Mouse (Mus musculus): ENCODE results near the gene Erich6b. TPM values are rescaled to one million over a fixed set of nuclear protein-coding genes. Genes with fewer than 3 reads are reported as not detected.
A peak's percentile ranks its signal among the peaks of the same experiment; 100 is the strongest.

Gene Erich6b
- polyA plus RNA-seq (2014; fragmentation: Nextera tagmentation; extraction: Ambion mirVana): not detected in 2 replicates

DNA sequence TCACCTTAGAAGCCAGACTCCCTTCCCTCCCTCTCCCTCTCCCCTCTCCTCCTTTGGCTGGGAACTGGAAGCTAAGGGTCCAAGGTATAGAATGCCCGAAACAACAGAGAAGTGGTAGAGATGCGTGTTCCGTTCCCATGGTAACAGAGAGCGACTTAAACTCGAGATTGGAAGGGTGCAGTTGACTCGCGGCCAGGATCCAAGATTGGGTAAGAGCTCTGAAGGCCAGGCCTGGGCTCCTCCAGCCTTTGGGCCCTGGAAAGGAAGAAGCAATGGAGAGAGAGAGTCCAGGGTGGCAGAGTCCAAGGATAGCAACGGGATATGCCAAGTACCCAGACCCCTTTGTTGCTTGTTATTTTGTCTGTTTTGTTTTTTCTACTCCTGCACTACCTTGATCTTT lies at the start of gene Erich6b:
Gene Erich6b (plus strand): TSS at position 180 of the 400 bp plus-strand sequence.
- no peak within 1 kb of the TSS for H3K4me3 ChIP-seq (ENCODE audit: low read depth, low read length)
- H3K4me1 ChIP-seq (ENCODE audit: control insufficient read depth, insufficient read depth, low read length): peaks cover 3% of the 10 kb centered on the region; the same call in 1 of the 2 replicates
- H3K4me2 ChIP-seq (ENCODE audit: low read length): no peak within 1 kb of the TSS
- DNase-seq (ENCODE audit: low spot score): peak; percentile 29
- H3K27ac ChIP-seq (ENCODE audit: low read depth, low read length): no peak within 1 kb of the TSS
- H3K36me3 ChIP-seq (ENCODE audit: control insufficient read depth, insufficient read depth, low read length): no peaks in the 10 kb centered on the region
- WGBS: 73% methylated on average over 8 of the region's 8 CpGs
- no peaks in the 10 kb centered on the region for H3K27me3 ChIP-seq (replicated peaks; ENCODE audit: control insufficient read depth, insufficient read depth, low read length)
- no peak within 1 kb of the TSS for H3K9ac ChIP-seq (ENCODE audit: low read length)
- no peaks in the 10 kb centered on the region for H3K9me3 ChIP-seq (replicated peaks; ENCODE audit: control insufficient read depth, low read length)
- no peak for ATAC-seq

DNA sequence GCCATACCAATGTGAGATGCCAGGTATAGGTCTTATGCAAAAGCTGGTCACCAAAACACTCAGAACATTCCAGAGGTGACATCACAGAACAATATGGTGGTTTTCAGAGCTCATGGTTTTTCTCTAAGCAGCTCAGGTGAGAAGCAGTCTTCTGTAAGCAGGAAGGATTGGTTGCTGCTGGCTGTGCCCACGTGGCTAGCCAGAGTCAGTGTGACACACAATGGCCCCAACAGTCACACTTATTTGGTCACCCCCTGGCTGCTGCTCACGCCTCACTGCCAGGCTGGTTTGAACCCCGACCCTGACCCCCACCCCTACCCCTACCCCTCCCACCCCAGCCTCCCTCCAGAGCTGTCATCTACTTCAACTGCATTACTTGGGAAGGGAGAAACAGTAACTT lies 49.1 kb upstream of the Erich6b start, which contains the start of gene Spert:
Gene Spert (minus strand): TSS at position 139 of the 400 bp plus-strand sequence.
- Histone ChIP-seq H3K9me3 (replicated peaks; ENCODE audit: control insufficient read depth, low read length) (no peaks in the 10 kb centered on the region), H3K27me3 (replicated peaks; ENCODE audit: control insufficient read depth, insufficient read depth, low read length) (no peaks in the 10 kb centered on the region), H3K27ac (ENCODE audit: low read depth, low read length) (no peak within 1 kb of the TSS), H3K4me3 (ENCODE audit: low read depth, low read length) (no peak within 1 kb of the TSS), H3K4me1 (ENCODE audit: control insufficient read depth, insufficient read depth, low read length) (no peaks in the 10 kb centered on the region), H3K4me2 (ENCODE audit: low read length) (no peak within 1 kb of the TSS), H3K36me3 (ENCODE audit: control insufficient read depth, insufficient read depth, low read length) (no peaks in the 10 kb centered on the region), H3K9ac (ENCODE audit: low read length) (no peak within 1 kb of the TSS)
- WGBS: 69% methylated on average over 3 of the region's 3 CpGs
- ATAC-seq: no peak
- DNase-seq (ENCODE audit: low spot score): no peak

DNA sequence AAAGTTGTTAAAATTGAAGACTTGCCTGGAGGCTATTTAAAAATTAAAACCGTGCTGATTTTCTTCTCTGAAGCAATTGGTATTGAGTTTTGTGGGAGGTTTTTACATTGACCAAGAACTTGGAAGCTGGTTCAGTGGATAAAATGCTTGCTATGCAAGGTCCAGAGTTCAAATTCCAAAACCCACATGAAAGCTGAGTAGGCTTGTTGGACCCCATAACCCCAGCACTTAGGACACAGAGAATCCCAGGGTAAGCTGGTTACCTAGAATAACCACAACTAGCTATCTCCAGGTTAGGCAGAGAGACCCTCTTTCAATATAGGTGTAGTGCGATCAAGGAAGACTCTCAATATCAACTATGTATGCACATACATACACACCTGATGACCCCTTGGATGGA lies 32.9 kb upstream of the Erich6b start:
- no peaks in the 10 kb centered on the region for H3K36me3 ChIP-seq (ENCODE audit: control insufficient read depth, insufficient read depth, low read length)
- no peak for DNase-seq (ENCODE audit: low spot score)
- H3K9ac ChIP-seq (ENCODE audit: low read length): no peak overlapping the region
- no peaks in the 10 kb centered on the region for H3K4me1 ChIP-seq (ENCODE audit: control insufficient read depth, insufficient read depth, low read length)
- H3K9me3 ChIP-seq (replicated peaks; ENCODE audit: control insufficient read depth, low read length): no peaks in the 10 kb centered on the region
- H3K4me2 ChIP-seq (ENCODE audit: low read length): no peak overlapping the region
- H3K4me3 ChIP-seq (ENCODE audit: low read depth, low read length): no peak overlapping the region
- no peak overlapping the region for H3K27ac ChIP-seq (ENCODE audit: low read depth, low read length)
- ATAC-seq: no peak
- WGBS: 94% methylated on average over 2 of the region's 2 CpGs
- no peaks in the 10 kb centered on the region for H3K27me3 ChIP-seq (replicated peaks; ENCODE audit: control insufficient read depth, insufficient read depth, low read length)

DNA sequence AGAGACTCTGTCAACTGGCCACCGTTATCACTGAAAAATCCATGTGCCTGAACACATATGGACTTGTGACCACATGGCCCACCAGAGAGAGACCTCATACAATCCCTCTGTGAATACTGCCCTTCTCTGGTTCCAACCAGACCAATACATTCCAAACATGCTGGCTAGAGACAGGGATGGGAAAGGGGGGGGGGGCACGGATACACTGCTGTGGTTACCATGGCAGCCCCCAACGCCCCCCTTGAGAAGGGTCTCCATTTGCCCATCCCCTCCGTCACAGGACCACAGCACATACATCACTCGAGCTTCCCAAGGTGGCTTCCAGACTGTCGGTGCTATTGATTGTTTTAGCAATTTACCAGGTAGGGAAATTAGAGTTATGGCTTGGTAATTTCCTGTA lies 25.7 kb upstream of the Erich6b start:
- WGBS: 83% methylated on average over 6 of the region's 6 CpGs
- Histone ChIP-seq H3K4me3 (ENCODE audit: low read depth, low read length) (no peak overlapping the region), H3K4me2 (ENCODE audit: low read length) (no peak overlapping the region), H3K27ac (ENCODE audit: low read depth, low read length) (no peak overlapping the region), H3K36me3 (ENCODE audit: control insufficient read depth, insufficient read depth, low read length) (no peaks in the 10 kb centered on the region), H3K9ac (ENCODE audit: low read length) (no peak overlapping the region), H3K27me3 (replicated peaks; ENCODE audit: control insufficient read depth, insufficient read depth, low read length) (no peaks in the 10 kb centered on the region), H3K4me1 (ENCODE audit: control insufficient read depth, insufficient read depth, low read length) (peaks cover 5% of the 10 kb centered on the region; the same call in 1 of the 2 replicates), H3K9me3 (replicated peaks; ENCODE audit: control insufficient read depth, low read length) (no peaks in the 10 kb centered on the region)
- DNase-seq (ENCODE audit: low spot score): no peak
- no peak for ATAC-seq

DNA sequence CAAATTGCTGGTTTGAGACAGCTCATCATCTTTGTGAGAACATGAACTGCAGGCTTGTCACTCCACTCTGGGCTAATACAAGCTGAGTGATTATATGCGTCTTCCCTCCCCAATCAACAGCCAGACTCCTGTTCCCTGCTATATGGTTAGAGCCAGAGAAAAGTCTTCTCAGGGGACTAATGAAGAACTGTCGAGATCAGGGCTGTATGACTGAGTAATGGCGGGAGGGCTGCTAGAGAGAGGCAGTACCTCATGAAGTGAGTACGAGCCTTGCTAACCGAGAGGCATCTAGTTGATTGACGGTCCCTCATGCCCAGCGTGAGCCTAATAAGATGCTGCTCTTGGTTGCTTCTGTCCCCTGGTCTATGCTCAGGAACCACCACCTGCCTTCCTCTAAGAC lies 19.1 kb upstream of the Erich6b start:
- H3K36me3 ChIP-seq (ENCODE audit: control insufficient read depth, insufficient read depth, low read length): no peaks in the 10 kb centered on the region
- DNase-seq (ENCODE audit: low spot score) (peak; percentile 37), ATAC-seq (peak; percentile 32; the same call in 1 of the 2 replicates)
- H3K9me3 ChIP-seq (replicated peaks; ENCODE audit: control insufficient read depth, low read length): no peaks in the 10 kb centered on the region
- no peak overlapping the region for H3K4me2 ChIP-seq (ENCODE audit: low read length)
- no peak overlapping the region for H3K4me3 ChIP-seq (ENCODE audit: low read depth, low read length)
- no peak overlapping the region for H3K27ac ChIP-seq (ENCODE audit: low read depth, low read length)
- no peaks in the 10 kb centered on the region for H3K27me3 ChIP-seq (replicated peaks; ENCODE audit: control insufficient read depth, insufficient read depth, low read length)
- H3K9ac ChIP-seq (ENCODE audit: low read length): no peak overlapping the region
- H3K4me1 ChIP-seq (ENCODE audit: control insufficient read depth, insufficient read depth, low read length): peaks cover 5% of the 10 kb centered on the region; the same call in 1 of the 2 replicates
- WGBS: 70% methylated on average over 7 of the region's 7 CpGs

DNA sequence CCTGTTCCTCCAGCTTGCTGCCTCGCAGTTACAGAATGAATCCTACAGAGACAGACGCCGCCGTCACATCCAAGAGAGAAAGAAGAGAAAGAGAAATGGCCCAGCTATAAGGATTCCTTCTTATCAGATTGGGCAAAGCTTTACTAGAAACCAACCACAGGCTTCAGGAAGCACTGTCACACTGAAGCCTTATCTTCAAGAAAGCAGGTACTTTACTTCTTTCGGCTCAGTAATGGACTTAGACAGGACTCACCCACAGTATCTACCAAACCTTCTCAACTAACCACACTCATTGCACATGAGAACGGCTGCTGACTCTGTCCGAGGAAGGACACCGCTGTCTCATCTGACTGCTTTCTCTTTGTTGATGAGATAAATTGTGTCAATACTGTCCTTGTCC lies 13.2 kb upstream of the Erich6b start:
- ATAC-seq (no peak), DNase-seq (ENCODE audit: low spot score) (no peak)
- no peak overlapping the region for H3K9ac ChIP-seq (ENCODE audit: low read length)
- no peaks in the 10 kb centered on the region for H3K9me3 ChIP-seq (replicated peaks; ENCODE audit: control insufficient read depth, low read length)
- H3K4me1 ChIP-seq (ENCODE audit: control insufficient read depth, insufficient read depth, low read length): no peaks in the 10 kb centered on the region
- H3K4me3 ChIP-seq (ENCODE audit: low read depth, low read length): no peak overlapping the region
- H3K27me3 ChIP-seq (replicated peaks; ENCODE audit: control insufficient read depth, insufficient read depth, low read length): no peaks in the 10 kb centered on the region
- no peak overlapping the region for H3K4me2 ChIP-seq (ENCODE audit: low read length)
- 92% methylated on average over 8 of the region's 8 CpGs for WGBS
- no peaks in the 10 kb centered on the region for H3K36me3 ChIP-seq (ENCODE audit: control insufficient read depth, insufficient read depth, low read length)
- no peak overlapping the region for H3K27ac ChIP-seq (ENCODE audit: low read depth, low read length)

DNA sequence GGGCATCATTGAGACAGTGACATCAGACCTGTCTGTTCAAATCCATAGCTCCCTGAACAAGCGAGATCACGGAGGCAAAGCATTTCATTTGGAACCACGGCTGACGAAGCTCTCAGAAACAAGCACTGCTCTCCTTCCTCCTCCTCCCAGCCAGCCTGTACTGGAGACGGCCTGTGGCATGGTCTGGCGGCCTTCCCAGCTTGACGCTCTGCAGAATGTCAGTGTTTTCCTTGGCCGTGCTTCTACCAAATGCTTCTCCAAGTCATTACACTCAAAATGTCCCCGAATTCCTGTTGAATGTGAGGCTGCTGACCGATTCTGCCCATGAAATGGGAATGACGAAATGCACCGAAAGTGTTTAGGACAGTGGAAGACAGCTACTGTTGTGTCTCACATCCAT lies 6.7 kb upstream of the Erich6b start:
- Histone ChIP-seq H3K36me3 (ENCODE audit: control insufficient read depth, insufficient read depth, low read length) (no peaks in the 10 kb centered on the region), H3K9ac (ENCODE audit: low read length) (no peak overlapping the region), H3K4me3 (ENCODE audit: low read depth, low read length) (no peak overlapping the region), H3K4me2 (ENCODE audit: low read length) (no peak overlapping the region), H3K27me3 (replicated peaks; ENCODE audit: control insufficient read depth, insufficient read depth, low read length) (no peaks in the 10 kb centered on the region), H3K9me3 (replicated peaks; ENCODE audit: control insufficient read depth, low read length) (no peaks in the 10 kb centered on the region), H3K4me1 (ENCODE audit: control insufficient read depth, insufficient read depth, low read length) (peaks cover 13% of the 10 kb centered on the region; the same call in 1 of the 2 replicates), H3K27ac (ENCODE audit: low read depth, low read length) (no peak overlapping the region; the same call in 1 of the 2 replicates)
- 63% methylated on average over 12 of the region's 12 CpGs for WGBS
- ATAC-seq (peak; percentile 57; the same call in 1 of the 2 replicates), DNase-seq (ENCODE audit: low spot score) (peak; percentile 55)

DNA sequence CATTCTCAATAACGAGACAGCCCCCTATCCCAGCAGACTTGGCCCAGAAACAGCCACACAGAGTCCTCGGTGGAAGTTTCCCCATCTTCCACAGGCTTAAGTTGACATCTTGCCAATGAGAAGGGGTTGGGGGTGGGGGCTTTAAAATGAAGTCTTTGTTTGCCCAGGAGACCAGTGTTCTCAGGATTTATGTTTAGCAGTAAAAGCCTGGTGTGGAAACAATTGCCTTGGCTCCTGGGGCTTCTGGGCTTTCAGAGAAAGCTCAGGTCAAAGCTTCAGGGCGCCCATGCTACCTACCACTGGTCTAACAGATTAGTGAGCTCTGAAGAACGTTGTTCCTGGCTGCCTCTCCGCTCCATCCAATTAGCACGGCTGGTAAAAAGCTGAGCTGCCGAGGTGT lies 6.0 kb upstream of the Erich6b start:
- ATAC-seq (peak; percentile 56), DNase-seq (ENCODE audit: low spot score) (peak; percentile 56)
- Histone ChIP-seq H3K4me2 (ENCODE audit: low read length) (no peak overlapping the region), H3K4me3 (ENCODE audit: low read depth, low read length) (no peak overlapping the region), H3K27ac (ENCODE audit: low read depth, low read length) (no peak overlapping the region; the same call in 1 of the 2 replicates), H3K4me1 (ENCODE audit: control insufficient read depth, insufficient read depth, low read length) (peaks cover 13% of the 10 kb centered on the region; the same call in 1 of the 2 replicates), H3K27me3 (replicated peaks; ENCODE audit: control insufficient read depth, insufficient read depth, low read length) (no peaks in the 10 kb centered on the region), H3K9ac (ENCODE audit: low read length) (no peak overlapping the region), H3K36me3 (ENCODE audit: control insufficient read depth, insufficient read depth, low read length) (no peaks in the 10 kb centered on the region), H3K9me3 (replicated peaks; ENCODE audit: control insufficient read depth, low read length) (no peaks in the 10 kb centered on the region)
- WGBS: 8% methylated on average over 7 of the region's 7 CpGs

DNA sequence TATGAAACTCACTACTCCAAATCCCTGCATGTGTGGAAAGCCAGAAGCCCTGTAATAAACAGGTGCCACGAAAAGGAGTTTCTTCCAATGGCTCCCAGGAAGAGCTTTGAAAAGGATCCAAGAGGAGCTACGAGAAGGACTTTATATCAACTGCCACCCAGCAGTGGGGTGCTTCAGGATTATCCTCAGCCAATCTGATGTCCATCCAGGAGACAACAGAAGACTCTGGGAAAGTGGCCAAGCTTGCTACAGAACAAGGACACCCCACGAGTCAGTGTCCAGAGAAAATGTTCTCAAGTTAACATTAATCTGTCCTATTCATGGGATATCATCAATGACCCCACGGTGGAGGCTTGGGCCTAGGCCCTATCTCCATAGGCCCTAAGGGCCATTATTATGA lies 4.4 kb upstream of the Erich6b start:
- Histone ChIP-seq H3K9ac (ENCODE audit: low read length) (no peak overlapping the region), H3K9me3 (replicated peaks; ENCODE audit: control insufficient read depth, low read length) (no peaks in the 10 kb centered on the region), H3K36me3 (ENCODE audit: control insufficient read depth, insufficient read depth, low read length) (no peaks in the 10 kb centered on the region), H3K4me1 (ENCODE audit: control insufficient read depth, insufficient read depth, low read length) (peaks cover 13% of the 10 kb centered on the region; the same call in 1 of the 2 replicates), H3K27ac (ENCODE audit: low read depth, low read length) (no peak overlapping the region), H3K4me3 (ENCODE audit: low read depth, low read length) (no peak overlapping the region), H3K27me3 (replicated peaks; ENCODE audit: control insufficient read depth, insufficient read depth, low read length) (no peaks in the 10 kb centered on the region), H3K4me2 (ENCODE audit: low read length) (no peak overlapping the region)
- 84% methylated on average over 4 of the region's 4 CpGs for WGBS
- no peak for ATAC-seq
- DNase-seq (ENCODE audit: low spot score): no peak
